Mouse (Mus musculus) left cerebral cortex, adult 9 months (tissue): Measurements from ENCODE around the gene Nr5a1.

Source experiments
- DNase-seq, 2 experiments: peaks; one replicate each; pipeline ENCODE4 v3.0.0; 2022; ENCODE audit warnings: low spot score in 2 of 2

Nr5a1 gene

GRCm38 (mm10) chr2:38652098-38652497 lies 62.2 kb downstream of the Nr5a1 start:
- peak in 1 of 2 experiments; percentile 9 for DNase-seq

- no peak for DNase-seq
These were observed 64.0 kb downstream of the Nr5a1 start for GRCm38 (mm10) chr2:38650340-38650739.

DNA sequence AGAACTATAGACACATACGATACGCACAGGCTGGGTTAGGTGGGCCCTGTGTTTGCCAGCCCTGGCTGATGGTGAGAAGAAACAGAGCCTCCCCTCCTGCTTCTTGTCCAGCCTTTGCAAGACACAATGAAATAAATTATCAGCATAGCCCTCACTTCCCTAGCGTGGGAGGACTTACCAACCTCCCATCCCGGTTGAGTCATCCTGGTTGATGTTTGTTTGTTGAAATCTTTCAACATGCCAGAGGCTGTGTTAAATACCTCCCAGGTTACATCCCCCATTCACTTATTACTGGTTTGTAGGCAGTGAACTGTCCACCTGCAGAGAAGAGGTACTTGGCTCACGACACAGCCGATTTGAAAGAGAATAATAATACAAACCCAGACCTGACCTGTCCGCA lies 66.7 kb downstream of the Nr5a1 start:
- no peak for DNase-seq

DNA sequence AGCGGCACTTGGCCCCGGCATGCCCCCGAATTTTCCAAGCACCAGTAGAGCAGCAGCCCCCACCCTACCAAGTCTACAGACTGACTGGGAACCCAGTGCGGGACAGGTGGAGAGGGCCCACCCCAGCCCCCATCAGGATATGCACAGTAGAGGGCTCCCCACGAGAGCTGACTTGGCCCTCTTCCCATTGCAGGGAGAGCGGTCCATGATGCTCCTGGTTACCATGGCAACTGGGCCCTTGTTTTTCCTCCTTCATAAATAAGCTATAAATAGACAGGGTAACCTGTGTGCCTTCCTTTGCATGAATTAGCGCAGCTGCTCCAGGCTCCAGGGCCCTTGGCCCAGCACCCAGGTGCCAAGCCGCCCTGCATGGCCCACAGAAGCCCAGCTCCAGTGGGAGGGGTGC lies 67.1 kb downstream of the Nr5a1 start:
- peak; percentile 42 to 66 for DNase-seq

- peak; percentile 27 to 82 for DNase-seq
These were observed 68.4 kb downstream of the Nr5a1 start for GRCm38 (mm10) chr2:38645936-38646335.

DNA sequence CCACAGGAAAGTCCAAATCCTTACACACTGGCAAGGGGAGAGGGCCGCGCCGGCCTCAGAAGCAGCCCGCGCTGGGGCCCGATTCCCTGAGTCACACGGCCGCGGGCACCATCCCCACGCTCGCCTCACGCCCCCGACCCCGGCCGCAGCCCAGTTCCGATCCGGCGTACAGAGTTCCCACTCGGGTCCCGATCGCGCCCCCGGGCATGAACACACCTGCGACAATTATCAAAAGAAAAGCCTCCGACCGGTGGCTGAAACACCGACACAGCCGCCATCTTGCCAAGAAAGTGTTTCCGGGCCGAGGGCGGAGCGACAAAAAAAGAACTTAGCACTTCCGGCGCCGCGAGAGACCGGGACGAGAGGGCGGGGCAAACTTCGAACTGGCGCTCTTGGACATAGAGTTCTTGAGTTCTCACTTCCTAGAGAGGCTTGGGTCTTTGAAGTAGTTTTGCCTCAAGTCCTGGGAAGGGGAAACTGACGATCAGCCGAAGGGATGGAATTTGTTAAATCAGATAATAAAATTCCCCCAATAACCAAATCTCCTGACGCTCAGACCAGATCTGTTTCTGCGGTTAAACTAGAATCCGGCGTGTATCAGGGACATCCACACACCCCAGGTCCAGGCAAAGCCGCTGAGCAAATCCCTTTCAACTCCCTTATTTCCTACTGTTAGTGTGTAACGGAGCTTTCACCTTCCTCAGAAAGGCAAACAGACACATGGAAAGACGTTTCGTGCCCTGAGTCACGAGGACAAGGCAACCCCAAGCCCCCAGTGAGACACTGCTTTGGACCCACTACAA lies 70.5 kb downstream of the Nr5a1 start, which contains the start of gene Psmb7:
Gene Psmb7 (minus strand): TSS at position 463 of the 803 bp plus-strand sequence.
- peak; percentile 51 to 87 for DNase-seq
